Mouse (Mus musculus) liver, embryonic 13.5 days (tissue): ENCODE measurements at regions not wholly inside any gene's neighbourhood (a gene's known extent, or its start where the extent isn't known, plus 50 kb on each side); places are given as distances from the start of the nearest gene placed in this dataset.

Experiments used
- ATAC-seq: fragments of 200-750 bp; cut with Nextera tagmentation; 2 replicates; pipeline ENCODE4 v1.8.0; 2017; ENCODE audit warnings: low read depth, mild to moderate bottlenecking, moderate number of reproducible peaks, moderate library complexity
- DNase-seq: peaks from one replicate; pipeline ENCODE4 v3.0.0; 2022
- H3K27ac ChIP-seq: fragments of 300-500 bp; sonication (generic); 2 replicates; pipeline ENCODE4 v1.5.1; 2015; ENCODE audit warnings: moderate library complexity, mild to moderate bottlenecking, inconsistent platforms
- H3K27me3 ChIP-seq: fragments of 300-500 bp; sonication (generic); 2 replicates; pipeline ENCODE4 v1.6.1; 2015; ENCODE audit warnings: mild to moderate bottlenecking, inconsistent platforms
- H3K36me3 ChIP-seq: fragments of 300-500 bp; sonication (generic); 2 replicates; pipeline ENCODE4 v1.6.1; 2015; ENCODE audit warnings: mild to moderate bottlenecking, inconsistent platforms
- H3K4me1 ChIP-seq: fragments of 300-500 bp; sonication (generic); replicated peaks from 2 replicates; pipeline ENCODE4 v1.6.1; 2015; ENCODE audit warnings: inconsistent platforms
- H3K4me2 ChIP-seq: fragments of 300-500 bp; sonication (generic); 2 replicates; pipeline ENCODE4 v1.6.1; 2015; ENCODE audit warnings: inconsistent platforms, mild to moderate bottlenecking, moderate library complexity
- H3K4me3 ChIP-seq: fragments of 300-500 bp; sonication (generic); replicated peaks from 2 replicates; pipeline ENCODE4 v1.5.1; 2015; ENCODE audit warnings: mild to moderate bottlenecking, inconsistent platforms
- H3K9ac ChIP-seq: fragments of 300-500 bp; sonication (generic); 2 replicates; pipeline ENCODE4 v1.6.1; 2015; ENCODE audit warnings: mild to moderate bottlenecking, inconsistent platforms
- H3K9me3 ChIP-seq: fragments of 300-500 bp; sonication (generic); replicated peaks from 2 replicates; pipeline ENCODE4 v1.6.1; 2016; ENCODE audit warnings: inconsistent platforms
- WGBS: fragments of 180-500 bp; shearing (Covaris S2); methylation state at CpG from one replicate; pipeline ENCODE4 v1.1.7; 2015; ENCODE audit not compliant: insufficient replicate concordance; 5-methylcytosine and 5-hydroxymethylcytosine counted together

GRCm38 (mm10) chr17:47149662-47150061, 139.3 kb upstream of the Ubr2 start:
- WGBS: 75% methylated on average over 13 of the region's 13 CpGs
- Histone ChIP-seq H3K4me3 (no peak overlapping the region), H3K9me3 (no peaks in the 10 kb centered on the region), H3K36me3 (no peaks in the 10 kb centered on the region), H3K27me3 (no peaks in the 10 kb centered on the region), H3K9ac (no peak overlapping the region), H3K4me2 (no peak overlapping the region), H3K4me1 (peaks cover 17% of the 10 kb centered on the region), H3K27ac (no peak overlapping the region)
- DNase-seq (no peak), ATAC-seq (no peak)

GRCm38 (mm10) chr17:47149158-47149557, 138.8 kb upstream of the Ubr2 start:
- Histone ChIP-seq H3K9ac (no peak overlapping the region), H3K4me2 (no peak overlapping the region), H3K27me3 (no peaks in the 10 kb centered on the region), H3K36me3 (no peaks in the 10 kb centered on the region), H3K4me3 (no peak overlapping the region), H3K27ac (no peak overlapping the region), H3K4me1 (peaks cover 17% of the 10 kb centered on the region), H3K9me3 (no peaks in the 10 kb centered on the region)
- ATAC-seq (no peak), DNase-seq (no peak)
- 81% methylated on average over 9 of the region's 9 CpGs for WGBS

GRCm38 (mm10) chr17:47146640-47147039, 136.3 kb upstream of the Ubr2 start:
- Histone ChIP-seq H3K4me3 (no peak overlapping the region), H3K4me1 (peaks cover 22% of the 10 kb centered on the region), H3K36me3 (no peaks in the 10 kb centered on the region), H3K9me3 (no peaks in the 10 kb centered on the region), H3K27ac (no peak overlapping the region), H3K9ac (no peak overlapping the region), H3K27me3 (peaks cover 13% of the 10 kb centered on the region), H3K4me2 (no peak overlapping the region)
- no peak for ATAC-seq
- WGBS: 78% methylated on average over 4 of the region's 4 CpGs
- DNase-seq: no peak

DNA sequence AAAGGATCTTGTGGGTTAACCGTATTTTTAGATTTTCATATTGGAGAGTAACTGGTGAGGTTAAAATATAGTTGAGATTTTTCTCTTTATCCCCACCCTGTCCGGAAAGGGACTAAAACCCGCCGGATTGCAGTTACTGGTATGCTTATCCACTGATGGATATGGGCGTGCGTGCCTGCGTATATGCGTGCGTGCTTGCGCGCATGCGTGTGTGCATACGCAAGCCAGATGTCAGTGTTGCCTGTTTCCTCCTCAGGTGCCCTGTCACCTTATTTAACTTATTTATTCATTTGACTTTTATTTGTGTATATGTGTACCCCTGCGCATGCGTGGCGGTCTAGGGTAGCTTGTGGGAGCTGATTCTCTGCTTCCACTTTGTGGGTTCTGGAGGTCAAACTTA, 135.2 kb upstream of the Ubr2 start:
- Histone ChIP-seq H3K36me3 (no peaks in the 10 kb centered on the region), H3K9me3 (no peaks in the 10 kb centered on the region), H3K27me3 (peaks cover 23% of the 10 kb centered on the region), H3K4me3 (no peak overlapping the region), H3K4me2 (no peak overlapping the region), H3K4me1 (peaks cover 14% of the 10 kb centered on the region), H3K9ac (no peak overlapping the region), H3K27ac (no peak overlapping the region)
- WGBS: 90% methylated on average over 16 of the region's 16 CpGs
- no peak for ATAC-seq
- no peak for DNase-seq

DNA sequence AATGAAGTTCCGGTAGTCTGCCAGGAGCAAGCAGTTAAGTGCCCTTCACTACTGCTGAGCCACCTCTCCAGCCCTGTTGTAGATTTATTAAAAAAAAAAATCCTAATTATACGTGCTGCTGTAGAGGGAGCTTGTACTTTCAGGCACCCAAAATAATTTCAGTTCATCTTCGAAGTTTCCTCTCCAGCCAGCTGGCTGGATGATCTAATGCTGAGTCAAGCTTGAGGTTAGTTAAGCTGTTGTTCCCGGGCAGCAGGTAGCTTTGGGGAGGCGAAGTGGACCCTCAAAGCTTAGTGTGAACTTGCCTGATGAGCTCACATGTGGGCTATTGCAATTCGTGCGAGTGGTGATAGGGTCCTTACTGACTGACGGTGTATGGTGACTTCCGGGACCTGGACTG, 134.6 kb upstream of the Ubr2 start:
- H3K4me3 ChIP-seq: no peak overlapping the region
- H3K27me3 ChIP-seq: peaks cover 29% of the 10 kb centered on the region
- H3K36me3 ChIP-seq: no peaks in the 10 kb centered on the region
- ATAC-seq: no peak
- WGBS: 61% methylated on average over 9 of the region's 9 CpGs
- no peak overlapping the region for H3K27ac ChIP-seq
- DNase-seq: no peak
- H3K9ac ChIP-seq: no peak overlapping the region
- no peak overlapping the region for H3K4me2 ChIP-seq
- H3K4me1 ChIP-seq: peaks cover 16% of the 10 kb centered on the region; the same call in 1 of the 2 replicates
- H3K9me3 ChIP-seq: no peaks in the 10 kb centered on the region

DNA sequence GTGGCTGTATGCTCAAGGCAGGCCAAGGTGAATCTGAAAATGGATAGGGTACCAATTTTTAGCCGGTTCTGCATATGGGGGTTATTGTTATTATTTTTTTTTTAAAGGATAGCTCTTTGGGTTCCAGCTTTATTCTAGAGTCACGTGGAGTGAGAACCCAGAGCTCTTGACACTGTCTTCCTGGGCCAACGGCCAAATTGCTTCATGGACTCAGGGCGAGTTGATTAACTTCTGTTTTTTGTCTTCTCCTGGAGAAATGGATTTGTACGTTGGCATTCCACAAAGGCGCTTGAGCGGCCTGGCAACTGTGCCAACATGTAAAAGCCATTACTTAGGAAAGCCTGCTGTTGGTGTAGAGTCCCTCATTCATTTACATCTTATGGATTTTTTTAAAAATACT, 134.1 kb upstream of the Ubr2 start:
- H3K36me3 ChIP-seq: no peaks in the 10 kb centered on the region
- 64% methylated on average over 7 of the region's 7 CpGs for WGBS
- no peak overlapping the region for H3K4me3 ChIP-seq
- H3K9ac ChIP-seq: no peak overlapping the region
- H3K4me2 ChIP-seq: no peak overlapping the region
- H3K4me1 ChIP-seq: peaks cover 19% of the 10 kb centered on the region
- H3K27ac ChIP-seq: no peak overlapping the region
- DNase-seq (no peak), ATAC-seq (no peak)
- no peaks in the 10 kb centered on the region for H3K9me3 ChIP-seq
- peaks cover 34% of the 10 kb centered on the region for H3K27me3 ChIP-seq

GRCm38 (mm10) chr17:47143898-47144297, 133.5 kb upstream of the Ubr2 start:
- H3K36me3 ChIP-seq: no peaks in the 10 kb centered on the region

DNA sequence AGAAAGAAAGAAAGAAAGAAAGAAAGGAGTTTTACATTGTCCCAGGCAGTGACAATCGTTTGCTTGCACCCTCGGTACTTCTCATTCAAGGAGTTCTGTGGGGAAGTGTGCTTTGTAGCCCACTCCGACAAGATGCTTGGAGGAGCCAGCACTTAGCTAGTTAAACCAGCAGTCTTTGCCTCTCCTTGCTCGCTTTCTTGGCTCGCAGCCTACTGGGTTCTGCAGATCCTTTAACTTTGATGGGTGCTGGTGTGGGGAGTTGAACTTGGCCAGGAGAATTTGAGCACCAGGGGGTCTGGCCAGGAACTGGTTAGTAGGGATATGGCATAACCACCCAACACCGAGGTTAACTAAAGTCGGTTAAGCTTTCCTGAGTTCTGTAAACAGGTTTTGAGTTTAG, 132.5 kb upstream of the Ubr2 start:
- Histone ChIP-seq H3K36me3 (no peaks in the 10 kb centered on the region), H3K4me3 (0 out of 2 replicates have a peak overlapping the region, but pooled peaks have one; percentile 63), H3K27me3 (peaks cover 50% of the 10 kb centered on the region), H3K9me3 (no peaks in the 10 kb centered on the region), H3K27ac (no peak overlapping the region), H3K4me2 (peak overlapping the region; percentile 79), H3K4me1 (peaks cover 33% of the 10 kb centered on the region), H3K9ac (no peak overlapping the region)
- DNase-seq: no peak
- WGBS: 35% methylated on average over 7 of the region's 7 CpGs
- ATAC-seq: no peak

More at GRCm38 (mm10) chr17:47143898-47144297, 133.5 kb upstream of the Ubr2 start:
- Histone ChIP-seq H3K9ac (no peak overlapping the region), H3K27ac (no peak overlapping the region), H3K9me3 (no peaks in the 10 kb centered on the region), H3K4me1 (peaks cover 25% of the 10 kb centered on the region), H3K4me2 (no peak overlapping the region), H3K4me3 (no peak overlapping the region), H3K27me3 (peaks cover 40% of the 10 kb centered on the region)
- DNase-seq (no peak), ATAC-seq (no peak)
- WGBS: 72% methylated on average over 7 of the region's 7 CpGs

GRCm38 (mm10) chr17:47142276-47142675, 131.9 kb upstream of the Ubr2 start:
- H3K27ac ChIP-seq: no peak overlapping the region
- H3K36me3 ChIP-seq: no peaks in the 10 kb centered on the region
- H3K4me2 ChIP-seq: peak overlapping the region; percentile 79
- peaks cover 54% of the 10 kb centered on the region for H3K27me3 ChIP-seq
- H3K9ac ChIP-seq: peak overlapping the region; percentile 60; the same call in 1 of the 2 replicates
- peaks cover 33% of the 10 kb centered on the region for H3K4me1 ChIP-seq
- DNase-seq (no peak), ATAC-seq (no peak)
- WGBS: 23% methylated on average over 7 of the region's 7 CpGs
- H3K9me3 ChIP-seq: no peaks in the 10 kb centered on the region
- H3K4me3 ChIP-seq: peak overlapping the region; percentile 63

DNA sequence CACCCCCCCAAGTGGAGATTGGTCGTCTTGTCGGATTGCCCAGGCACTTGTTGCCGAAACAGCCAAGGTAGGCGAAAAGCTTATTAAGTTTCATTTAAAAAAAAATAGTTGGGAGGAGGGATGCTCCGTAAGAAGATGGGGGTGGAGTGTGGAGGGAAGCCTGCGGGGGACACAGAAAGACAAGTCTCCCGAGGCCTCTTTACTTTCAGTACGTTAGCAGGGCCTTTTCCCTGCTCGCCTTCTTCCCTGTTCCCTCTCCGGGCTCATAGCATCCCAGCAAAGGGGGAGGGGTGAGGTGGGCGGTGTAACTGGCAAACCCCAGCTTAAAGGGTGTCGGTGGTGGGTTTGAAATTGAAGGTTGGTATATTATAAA, 131.5 kb upstream of the Ubr2 start:
- WGBS: 2% methylated on average over 12 of the region's 12 CpGs
- peaks cover 33% of the 10 kb centered on the region for H3K4me1 ChIP-seq
- no peaks in the 10 kb centered on the region for H3K9me3 ChIP-seq
- H3K4me2 ChIP-seq: peak overlapping the region; percentile 79
- peaks cover 55% of the 10 kb centered on the region for H3K27me3 ChIP-seq
- H3K36me3 ChIP-seq: no peaks in the 10 kb centered on the region
- H3K27ac ChIP-seq: 0 out of 2 replicates have a peak overlapping the region, but pooled peaks have one; percentile 34
- peak overlapping the region; percentile 63 for H3K4me3 ChIP-seq
- DNase-seq (no peak), ATAC-seq (no peak)
- peak overlapping the region; percentile 60 for H3K9ac ChIP-seq

DNA sequence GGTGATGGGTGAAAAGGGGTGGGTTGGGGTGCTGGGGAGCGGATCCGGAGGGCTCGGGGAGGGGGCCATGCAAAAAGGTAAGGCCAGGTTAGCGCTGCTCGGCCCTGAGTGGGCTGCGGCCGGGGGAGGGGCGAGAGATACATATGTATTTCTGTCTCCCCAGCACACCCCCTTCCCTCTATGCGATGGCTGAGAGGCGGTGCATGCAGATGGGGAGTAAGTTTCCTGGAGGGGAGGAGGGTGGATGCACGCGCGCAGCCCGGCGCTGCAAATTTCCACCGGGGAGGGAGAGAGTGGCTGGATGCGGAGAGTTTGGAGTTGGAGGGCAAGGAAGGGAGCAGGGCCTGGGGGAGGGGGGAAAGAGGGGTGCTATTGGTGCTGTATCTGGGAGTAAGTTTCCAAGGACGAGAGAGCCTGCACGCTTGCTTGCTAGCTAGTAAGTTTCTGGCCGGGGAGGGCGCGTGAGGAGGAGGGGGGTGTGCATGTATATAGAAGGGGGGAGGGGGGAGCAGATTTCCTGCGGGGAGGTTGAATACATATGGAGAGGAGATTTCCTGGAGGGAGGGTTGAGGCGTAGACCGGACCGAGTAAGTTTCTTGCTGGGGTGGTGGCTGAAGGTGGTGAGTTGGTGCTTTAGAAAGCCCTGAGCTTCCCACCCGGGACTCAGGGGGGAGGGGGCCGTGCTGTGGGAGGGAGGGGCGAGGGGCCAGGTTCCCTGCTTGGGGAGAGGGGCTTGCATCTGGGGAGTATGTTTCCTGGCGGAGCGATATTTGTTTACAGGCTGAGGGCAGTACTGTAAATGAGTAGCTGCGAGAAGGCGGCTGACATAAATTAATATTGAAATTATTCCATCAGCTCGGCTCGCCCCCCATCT, 130.8 kb upstream of the Ubr2 start:
- no peaks in the 10 kb centered on the region for H3K36me3 ChIP-seq
- peak; percentile 58 for ATAC-seq
- peaks cover 33% of the 10 kb centered on the region for H3K4me1 ChIP-seq
- peak overlapping the region; percentile 34; the same call in 1 of the 2 replicates for H3K27ac ChIP-seq
- H3K9me3 ChIP-seq: no peaks in the 10 kb centered on the region
- peak; percentile 17 for DNase-seq
- WGBS: 1% methylated on average over 35 of the region's 35 CpGs
- peaks cover 55% of the 10 kb centered on the region for H3K27me3 ChIP-seq
- peak overlapping the region; percentile 60 for H3K9ac ChIP-seq
- H3K4me3 ChIP-seq: peak overlapping the region; percentile 63
- peak overlapping the region; percentile 79 for H3K4me2 ChIP-seq
